Mouse (Mus musculus) left cerebral cortex, postnatal 36 days (tissue): ENCODE measurements around the gene Col27a1. TPM values are rescaled to one million over a fixed set of nuclear protein-coding genes. Genes with fewer than 3 reads are reported as not detected.

Experiments used
- DNase-seq, 2 experiments: peaks; one replicate each; pipeline ENCODE4 v3.0.0; 2021 to 2022; ENCODE audit warnings: low spot score in 2 of 2, mixed read lengths in 1 of 2
- intact Hi-C: fragments of 180-260 bp; cut with DNase I; formaldehyde crosslinking; loops from one replicate; pipeline ENCODE4 v1.15.1; 2025
- total RNA-seq, 2 experiments: library from RNA; stranded (reverse); gene quantifications; 2 replicates each; pipeline ENCODE4 v1.2.3; 2021

Col27a1 gene
- total RNA-seq, 2 experiments from 2014 or later: 2.2 to 4.3 TPM

GRCm38 (mm10) chr4:63253716-63254115 is 39.9 kb downstream of the Col27a1 start:
- intact Hi-C loops: loop anchor here (5.0 kb wide), 1 partner anchor 36 kb away; no protein-coding TSS in a partner anchor
- peak in 1 of 2 experiments; percentile 19 for DNase-seq

GRCm38 (mm10) chr4:63254151-63254550 is 40.3 kb downstream of the Col27a1 start:
- intact Hi-C loops: loop anchor here (5.0 kb wide), 1 partner anchor 37 kb away; no protein-coding TSS in a partner anchor
- no peak for DNase-seq

GRCm38 (mm10) chr4:63256371-63256770 is 42.6 kb downstream of the Col27a1 start:
- DNase-seq: no peak
- intact Hi-C loops: no loop called here

GRCm38 (mm10) chr4:63257346-63257745 is 43.5 kb downstream of the Col27a1 start:
- intact Hi-C loops: no loop called here
- no peak for DNase-seq

- DNase-seq: no peak
- intact Hi-C loops: no loop called here
These were observed 44.3 kb downstream of the Col27a1 start for GRCm38 (mm10) chr4:63258096-63258495.

- DNase-seq: no peak
- intact Hi-C loops: no loop called here
These were observed 45.3 kb downstream of the Col27a1 start for GRCm38 (mm10) chr4:63259066-63259465.

- intact Hi-C loops: no loop called here
- DNase-seq: no peak
These were observed 46.7 kb downstream of the Col27a1 start for GRCm38 (mm10) chr4:63260506-63260905.

GRCm38 (mm10) chr4:63262941-63263340 is 49.1 kb downstream of the Col27a1 start:
- intact Hi-C loops: no loop called here
- DNase-seq: no peak

GRCm38 (mm10) chr4:63266276-63266675 is 52.5 kb downstream of the Col27a1 start:
- intact Hi-C loops: no loop called here
- DNase-seq: no peak

- DNase-seq: no peak
- intact Hi-C loops: no loop called here
These were observed 53.3 kb downstream of the Col27a1 start for GRCm38 (mm10) chr4:63267121-63267520.

- intact Hi-C loops: no loop called here
- DNase-seq: no peak
These were observed 53.8 kb downstream of the Col27a1 start for GRCm38 (mm10) chr4:63267586-63267985.

GRCm38 (mm10) chr4:63268777-63269176 is 55.0 kb downstream of the Col27a1 start:
- no peak for DNase-seq
- intact Hi-C loops: no loop called here

- no peak for DNase-seq
- intact Hi-C loops: no loop called here
These were observed 60.7 kb downstream of the Col27a1 start for GRCm38 (mm10) chr4:63274516-63274915.

- DNase-seq: no peak
- intact Hi-C loops: no loop called here
These were observed 61.4 kb downstream of the Col27a1 start for GRCm38 (mm10) chr4:63275251-63275650.

GRCm38 (mm10) chr4:63276571-63276970 is 62.8 kb downstream of the Col27a1 start:
- intact Hi-C loops: no loop called here
- DNase-seq: no peak

GRCm38 (mm10) chr4:63278821-63279220 is 65.0 kb downstream of the Col27a1 start:
- intact Hi-C loops: no loop called here
- no peak for DNase-seq

- intact Hi-C loops: no loop called here
- no peak for DNase-seq
These were observed 67.9 kb downstream of the Col27a1 start for GRCm38 (mm10) chr4:63281694-63282093.

GRCm38 (mm10) chr4:63283319-63283718 is 69.5 kb downstream of the Col27a1 start:
- peak in 1 of 2 experiments; percentile 18 for DNase-seq
- intact Hi-C loops: no loop called here

GRCm38 (mm10) chr4:63286034-63286433 is 72.2 kb downstream of the Col27a1 start:
- intact Hi-C loops: no loop called here
- DNase-seq: no peak

GRCm38 (mm10) chr4:63288497-63288896 is 74.7 kb downstream of the Col27a1 start:
- intact Hi-C loops: no loop called here
- DNase-seq: no peak

GRCm38 (mm10) chr4:63290081-63290480 is 76.3 kb downstream of the Col27a1 start:
- peak in 1 of 2 experiments; percentile 29 for DNase-seq
- intact Hi-C loops: loop anchor here (5.0 kb wide), 2 partner anchors 58 to 73 kb away; no protein-coding TSS in a partner anchor

- peak; percentile 90 to 93 for DNase-seq
- intact Hi-C loops: loop anchor here (5.0 kb wide), 2 partner anchors 59 to 74 kb away; no protein-coding TSS in a partner anchor
These were observed 77.3 kb downstream of the Col27a1 start for GRCm38 (mm10) chr4:63291075-63291474.
